Mouse (Mus musculus): ENCODE data around the gene Tep1. TPM values are rescaled to one million over a fixed set of nuclear protein-coding genes. Genes with fewer than 3 reads are reported as not detected.

The Tep1 gene
- polyA plus RNA-seq, 1 experiment: 37.8 TPM

GRCm38 (mm10) chr14:50795261-50795935 lies 75.0 kb downstream of the Tep1 start:
- Histone ChIP-seq H3K27me3 (ENCODE audit: control insufficient read depth, insufficient read depth, low read length) (no peaks in the 10 kb centered on the region), H3K4me1 (ENCODE audit: control insufficient read depth, insufficient read depth, insufficient read length) (no peaks in the 10 kb centered on the region), H3K4me3 (ENCODE audit: extremely low read depth, insufficient read depth, insufficient read length) (no peak overlapping the region), H3K36me3 (ENCODE audit: control insufficient read depth, insufficient read depth, low read length) (no peaks in the 10 kb centered on the region), H3K27ac (ENCODE audit: insufficient read depth, low read length) (no peak overlapping the region)
- no peak for TF ChIP-seq POLR2A (IDR thresholded peaks at IDR 0.05; ENCODE audit: low read depth, low read length)
- DNase-seq (ENCODE audit: low read depth in 1 of 2, low spot score in 2 of 2): no peak
- 94% methylated on average over 24 of the region's 24 CpGs for WGBS

GRCm38 (mm10) chr14:50788157-50788556 lies 82.2 kb downstream of the Tep1 start:
- H3K27ac ChIP-seq (ENCODE audit: insufficient read depth, low read length): no peak overlapping the region
- 18% methylated on average over 2 of the region's 2 CpGs for WGBS
- H3K4me3 ChIP-seq (ENCODE audit: extremely low read depth, insufficient read depth, insufficient read length): no peak overlapping the region
- no peaks in the 10 kb centered on the region for H3K27me3 ChIP-seq (ENCODE audit: control insufficient read depth, insufficient read depth, low read length)
- TF ChIP-seq POLR2A (IDR thresholded peaks at IDR 0.05; ENCODE audit: low read depth, low read length) (no peak), CTCF (IDR thresholded peaks at IDR 0.05; ENCODE audit: extremely low read depth, insufficient read depth, insufficient read length, insufficient replicate concordance) (no peak)
- no peaks in the 10 kb centered on the region; the same call in 1 of the 2 replicates for H3K4me1 ChIP-seq (ENCODE audit: control insufficient read depth, insufficient read depth, insufficient read length)
- no peak for DNase-seq (ENCODE audit: low read depth in 1 of 2, low spot score in 2 of 2)
- no peaks in the 10 kb centered on the region for H3K36me3 ChIP-seq (ENCODE audit: control insufficient read depth, insufficient read depth, low read length)

GRCm38 (mm10) chr14:50785251-50785637 lies 85.1 kb downstream of the Tep1 start, which contains the start of gene Ttc5:
Ttc5 (minus strand) TSS chr14:50785519.
- 1% methylated on average over 21 of the region's 21 CpGs for WGBS
- Histone ChIP-seq H3K4me1 (ENCODE audit: control insufficient read depth, insufficient read depth, insufficient read length) (no peaks in the 10 kb centered on the region; the same call in 1 of the 2 replicates), H3K36me3 (ENCODE audit: control insufficient read depth, insufficient read depth, low read length) (peaks cover 5% of the 10 kb centered on the region), H3K4me3 (ENCODE audit: extremely low read depth, insufficient read depth, insufficient read length) (peak within 1 kb of the TSS; percentile 81), H3K27me3 (ENCODE audit: control insufficient read depth, insufficient read depth, low read length) (no peaks in the 10 kb centered on the region), H3K27ac (ENCODE audit: insufficient read depth, low read length) (peak within 1 kb of the TSS; percentile 86)
- DNase-seq (ENCODE audit: low read depth in 1 of 2, low spot score in 2 of 2): peak; percentile 85 to 88
- TF ChIP-seq POLR2A (IDR thresholded peaks at IDR 0.05; ENCODE audit: low read depth, low read length): 0 out of 2 replicates have a peak, but pooled peaks have one; percentile 30
- peak; percentile 92 for TF ChIP-seq CTCF (IDR thresholded peaks at IDR 0.05; ENCODE audit: extremely low read depth, insufficient read depth, insufficient read length, insufficient replicate concordance)

GRCm38 (mm10) chr14:50784391-50785250 lies 85.7 kb downstream of the Tep1 start:
- H3K27me3 ChIP-seq (ENCODE audit: control insufficient read depth, insufficient read depth, low read length): no peaks in the 10 kb centered on the region
- no peak for DNase-seq (ENCODE audit: low read depth in 1 of 2, low spot score in 2 of 2)
- H3K36me3 ChIP-seq (ENCODE audit: control insufficient read depth, insufficient read depth, low read length): peaks cover 5% of the 10 kb centered on the region
- no peak for TF ChIP-seq POLR2A (IDR thresholded peaks at IDR 0.05; ENCODE audit: low read depth, low read length)
- no peak for TF ChIP-seq CTCF (IDR thresholded peaks at IDR 0.05; ENCODE audit: extremely low read depth, insufficient read depth, insufficient read length, insufficient replicate concordance)
- H3K4me1 ChIP-seq (ENCODE audit: control insufficient read depth, insufficient read depth, insufficient read length): no peaks in the 10 kb centered on the region; the same call in 1 of the 2 replicates
- WGBS: 15% methylated on average over 16 of the region's 16 CpGs
- peak overlapping the region; percentile 86 for H3K27ac ChIP-seq (ENCODE audit: insufficient read depth, low read length)
- peak overlapping the region; percentile 81 for H3K4me3 ChIP-seq (ENCODE audit: extremely low read depth, insufficient read depth, insufficient read length)

- WGBS: 76% methylated on average over 3 of the region's 3 CpGs
- no peak for DNase-seq (ENCODE audit: low read depth in 1 of 2, low spot score in 2 of 2)
- TF ChIP-seq CTCF (IDR thresholded peaks at IDR 0.05; ENCODE audit: extremely low read depth, insufficient read depth, insufficient read length, insufficient replicate concordance) (no peak), POLR2A (IDR thresholded peaks at IDR 0.05; ENCODE audit: low read depth, low read length) (no peak)
- no peaks in the 10 kb centered on the region; the same call in 1 of the 2 replicates for H3K4me1 ChIP-seq (ENCODE audit: control insufficient read depth, insufficient read depth, insufficient read length)
- no peaks in the 10 kb centered on the region for H3K27me3 ChIP-seq (ENCODE audit: control insufficient read depth, insufficient read depth, low read length)
- peaks cover 12% of the 10 kb centered on the region for H3K36me3 ChIP-seq (ENCODE audit: control insufficient read depth, insufficient read depth, low read length)
- no peak overlapping the region for H3K4me3 ChIP-seq (ENCODE audit: extremely low read depth, insufficient read depth, insufficient read length)
- no peak overlapping the region for H3K27ac ChIP-seq (ENCODE audit: insufficient read depth, low read length)
Observed at GRCm38 (mm10) chr14:50782166-50782565, 88.2 kb downstream of the Tep1 start.

Other genes with a start within 250 kb of the Tep1 start
- gene Olfr745, start 231.2 kb downstream of the Tep1 start, polyA plus RNA-seq (2012; rRNA removed): not detected in 2 replicates
- not detected in 2 replicates for gene Olfr746, start 223.5 kb downstream of the Tep1 start, polyA plus RNA-seq (2012; rRNA removed)
- not detected in 2 replicates for gene Olfr747, start 177.4 kb downstream of the Tep1 start, polyA plus RNA-seq (2012; rRNA removed)
- not detected in 2 replicates for gene Olfr748, start 163.2 kb downstream of the Tep1 start, polyA plus RNA-seq (2012; rRNA removed)
- gene Olfr749, start 125.5 kb downstream of the Tep1 start, polyA plus RNA-seq (2012; rRNA removed): not detected in 2 replicates
- 24.3 and 28.1 TPM in 2 replicates for gene Ttc5, start 85.0 kb downstream of the Tep1 start, polyA plus RNA-seq (2012; rRNA removed)
- gene Ccnb1ip1, start 62.8 kb downstream of the Tep1 start, polyA plus RNA-seq (2012; rRNA removed): not detected in 2 replicates
- gene Parp2, start 62.7 kb downstream of the Tep1 start, polyA plus RNA-seq (2012; rRNA removed): 15.6 and 17.5 TPM in 2 replicates
- gene Klhl33, start 26.9 kb upstream of the Tep1 start, polyA plus RNA-seq (2012; rRNA removed): 0.09 and 0.18 TPM in 2 replicates
- gene Osgep, start 54.3 kb upstream of the Tep1 start, polyA plus RNA-seq (2012; rRNA removed): 74.2 and 145 TPM in 2 replicates
- gene Apex1, start 54.4 kb upstream of the Tep1 start, polyA plus RNA-seq (2012; rRNA removed): 22.7 and 26.8 TPM in 2 replicates
- gene Pip4p1, start 60.3 kb upstream of the Tep1 start, polyA plus RNA-seq (2012; rRNA removed): 87.3 and 131 TPM in 2 replicates
- 21.4 and 27.0 TPM in 2 replicates for gene Pnp, start 60.5 kb upstream of the Tep1 start, polyA plus RNA-seq (2012; rRNA removed)
- 26.2 and 28.4 TPM in 2 replicates for gene Gm49342, start 74.0 kb upstream of the Tep1 start, polyA plus RNA-seq (2012; rRNA removed)
- gene Pnp2, start 85.4 kb upstream of the Tep1 start, polyA plus RNA-seq (2012; rRNA removed): 2.7 and 3.1 TPM in 2 replicates
- gene Rnase10, start 137.2 kb upstream of the Tep1 start, polyA plus RNA-seq (2012; rRNA removed): not detected in 2 replicates
- gene Rnase9, start 171.3 kb upstream of the Tep1 start, polyA plus RNA-seq (2012; rRNA removed): not detected in 2 replicates
- gene Rnase11, start 179.6 kb upstream of the Tep1 start, polyA plus RNA-seq (2012; rRNA removed): not detected in 2 replicates
- gene Rnase12, start 187.1 kb upstream of the Tep1 start, polyA plus RNA-seq (2012; rRNA removed): 0.68 and 1.1 TPM in 2 replicates
- not detected in 2 replicates for gene Olfr750, start 203.9 kb upstream of the Tep1 start, polyA plus RNA-seq (2012; rRNA removed)
- gene Rnase4, start 220.5 kb upstream of the Tep1 start, polyA plus RNA-seq (2012; rRNA removed): 18.2 TPM in 2 replicates
- 2.8 and 3.5 TPM in 2 replicates for gene Ang, start 220.6 kb upstream of the Tep1 start, polyA plus RNA-seq (2012; rRNA removed)
- not detected in 2 replicates for gene Eddm3b, start 243.9 kb upstream of the Tep1 start, polyA plus RNA-seq (2012; rRNA removed)